Mouse (Mus musculus) adipose tissue, adult 10 weeks (tissue): ENCODE results near the gene Lgr5. TPM values are rescaled to one million over a fixed set of nuclear protein-coding genes. Genes with fewer than 3 reads are reported as not detected.

Source experiments
- polyA plus RNA-seq: library from polyadenylated mRNA; stranded (reverse); fragments of 350-450 nt; fragmentation: Illumina TruSeq; extraction: RNeasy Lipid Tissue Mini Kit (QIAGEN cat#74804); gene quantifications from one replicate; pipeline ENCODE4 v1.2.3, GENCODE M21; 2014; ENCODE audit warnings: low read depth, low replicate concordance

Gene Lgr5
- 0.06 TPM for polyA plus RNA-seq

DNA sequence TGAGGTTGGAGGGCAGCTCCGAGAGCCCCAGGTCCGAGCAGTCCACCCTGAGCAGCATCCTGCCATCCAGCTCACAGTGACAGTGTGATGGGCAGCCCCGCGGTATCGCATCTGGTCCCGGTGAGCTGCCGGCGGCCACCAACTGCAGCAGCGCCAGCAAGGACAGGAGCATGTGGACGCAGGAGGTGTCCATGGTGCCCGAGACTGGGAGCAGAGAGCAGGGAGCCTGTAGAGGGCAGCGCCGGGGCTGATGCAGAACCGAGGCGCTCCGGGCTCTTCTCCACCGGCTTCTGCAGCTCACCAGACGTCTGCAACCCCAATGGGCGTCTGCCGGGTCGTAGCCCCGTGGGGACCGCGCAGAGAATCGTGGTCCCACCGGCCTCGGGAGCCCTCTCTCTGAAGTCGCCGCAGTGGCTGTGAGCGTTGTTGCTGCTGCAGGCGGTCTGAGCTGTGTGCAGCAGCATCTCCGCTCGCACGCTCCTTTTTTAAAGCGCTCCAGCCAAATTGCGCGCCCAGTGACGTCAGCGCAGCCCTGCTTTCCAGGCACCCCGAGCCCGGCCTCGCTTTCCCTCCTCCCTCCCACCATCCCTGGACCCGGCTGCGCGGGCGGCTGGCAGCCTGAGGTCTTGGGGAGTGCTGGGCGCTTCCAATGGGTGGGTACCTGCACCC is at the start of gene Lgr5:
TSS of gene Lgr5 (minus strand) at position 480 of the 669 bp plus-strand sequence.

DNA sequence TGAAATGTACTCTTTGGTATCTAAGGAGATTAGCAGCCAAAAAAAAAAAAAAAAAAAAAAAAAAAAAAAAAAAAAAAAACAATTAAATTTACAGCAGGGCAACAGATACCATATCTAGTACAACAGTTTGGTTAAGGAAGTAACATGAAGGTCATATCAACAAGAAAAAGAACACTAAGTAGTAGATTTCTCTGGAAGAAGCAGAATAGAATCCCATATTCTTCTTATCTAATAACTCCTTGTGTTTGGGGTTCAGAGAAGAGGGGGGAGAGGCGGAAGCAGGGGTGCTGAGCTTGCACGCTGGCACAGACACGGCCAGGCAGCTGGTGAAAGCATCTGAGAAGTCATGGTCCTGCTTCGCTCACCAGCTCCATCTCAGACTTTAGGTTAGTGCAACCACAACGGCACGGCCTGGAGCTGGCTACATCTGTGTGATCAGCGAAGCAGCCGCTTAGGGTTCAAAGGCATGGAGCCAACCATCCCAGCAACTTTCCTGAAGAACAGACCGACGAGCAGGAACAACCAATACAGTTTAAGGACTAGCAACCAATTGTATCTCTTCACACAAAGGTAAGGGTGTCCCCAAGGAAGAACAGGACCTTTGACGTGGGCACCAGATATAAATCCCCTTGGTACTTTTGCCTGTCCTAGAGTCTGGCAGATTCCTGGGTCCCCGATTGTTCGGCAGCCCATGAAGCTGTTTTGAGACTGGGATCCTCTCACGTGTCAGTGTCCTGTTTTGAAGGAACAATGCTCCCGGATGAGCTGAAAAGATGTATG is 17.7 kb downstream of the Lgr5 start, which contains the start of gene A930009A15Rik:
TSS of gene A930009A15Rik (plus strand) at position 275 of the 780 bp plus-strand sequence.

Other genes with a start within 250 kb of the Lgr5 start
- 23.2 TPM for gene Tmem19, start 225.3 kb downstream of the Lgr5 start, polyA plus RNA-seq
- gene Thap2, start 203.3 kb downstream of the Lgr5 start, polyA plus RNA-seq = 8.6 TPM
- 66.4 TPM for gene Zfc3h1, start 202.8 kb downstream of the Lgr5 start, polyA plus RNA-seq
- not detected for gene A930009A15Rik, start 17.8 kb downstream of the Lgr5 start, polyA plus RNA-seq
- 1.9 TPM for gene Tspan8, start 229.1 kb upstream of the Lgr5 start, polyA plus RNA-seq